Mouse (Mus musculus): Measurements from ENCODE around the gene Robo1.

Gene Robo1

DNA sequence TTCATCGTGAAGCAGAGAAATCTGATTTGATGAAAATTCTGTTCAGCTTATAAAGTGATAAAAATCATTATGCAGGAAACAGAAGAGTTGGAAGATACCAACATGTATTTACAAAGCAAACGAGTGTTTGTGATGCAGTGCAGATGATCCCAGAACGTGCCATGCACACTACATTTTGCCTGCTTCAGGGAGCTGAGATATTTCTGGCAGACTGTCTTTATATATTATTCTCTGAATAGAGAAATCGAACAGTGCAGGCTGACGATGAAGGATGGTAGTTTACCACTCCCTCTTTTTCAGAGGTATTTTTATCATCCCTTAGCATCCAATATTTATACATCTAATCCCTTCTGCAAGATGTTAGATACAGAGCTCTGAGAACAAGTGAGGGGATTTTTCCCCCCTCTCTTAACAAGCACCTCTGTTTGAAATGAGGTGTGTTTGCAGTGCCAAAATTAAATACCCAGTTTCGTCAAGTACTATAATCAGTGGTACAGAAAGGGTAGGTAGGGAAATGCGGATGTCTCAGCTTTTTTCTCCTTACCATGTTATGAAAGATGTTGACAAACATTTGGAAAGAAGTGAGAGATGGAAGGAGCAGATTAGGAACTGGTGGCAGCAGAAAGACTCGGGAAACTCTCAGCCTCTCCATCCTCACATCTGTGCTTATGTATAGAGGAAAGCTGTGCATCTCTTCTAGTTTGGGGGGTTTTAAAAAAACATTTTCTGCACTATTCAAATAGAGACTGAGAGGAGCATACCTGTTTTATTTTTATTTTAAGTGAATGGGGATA, at the start of gene Robo1:
Robo1 (plus strand) TSS at position 770 of the 794 bp plus-strand sequence.
- no peak for DNase-seq (ENCODE audit: low spot score)

DNA sequence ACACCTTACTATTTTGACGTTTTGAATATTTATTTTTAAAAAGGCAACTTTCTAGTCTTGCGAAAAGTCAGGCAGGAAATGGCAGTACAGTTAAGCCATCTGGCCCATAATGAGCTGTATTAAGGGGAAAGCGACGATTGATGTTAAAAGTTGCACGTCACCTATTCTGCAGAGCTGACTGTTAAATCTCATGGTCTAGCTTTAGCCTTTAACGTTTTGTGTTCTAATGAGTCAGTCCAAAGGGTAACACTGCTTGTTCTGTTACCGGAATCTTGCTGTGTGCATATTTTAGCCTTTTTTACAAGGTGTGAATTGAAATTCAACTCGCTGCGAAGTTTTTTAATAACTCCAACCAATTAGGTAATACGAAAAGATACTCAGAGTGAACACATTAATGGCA, 40.3 kb upstream of the Robo1 start:
- DNase-seq (ENCODE audit: low spot score): no peak

DNA sequence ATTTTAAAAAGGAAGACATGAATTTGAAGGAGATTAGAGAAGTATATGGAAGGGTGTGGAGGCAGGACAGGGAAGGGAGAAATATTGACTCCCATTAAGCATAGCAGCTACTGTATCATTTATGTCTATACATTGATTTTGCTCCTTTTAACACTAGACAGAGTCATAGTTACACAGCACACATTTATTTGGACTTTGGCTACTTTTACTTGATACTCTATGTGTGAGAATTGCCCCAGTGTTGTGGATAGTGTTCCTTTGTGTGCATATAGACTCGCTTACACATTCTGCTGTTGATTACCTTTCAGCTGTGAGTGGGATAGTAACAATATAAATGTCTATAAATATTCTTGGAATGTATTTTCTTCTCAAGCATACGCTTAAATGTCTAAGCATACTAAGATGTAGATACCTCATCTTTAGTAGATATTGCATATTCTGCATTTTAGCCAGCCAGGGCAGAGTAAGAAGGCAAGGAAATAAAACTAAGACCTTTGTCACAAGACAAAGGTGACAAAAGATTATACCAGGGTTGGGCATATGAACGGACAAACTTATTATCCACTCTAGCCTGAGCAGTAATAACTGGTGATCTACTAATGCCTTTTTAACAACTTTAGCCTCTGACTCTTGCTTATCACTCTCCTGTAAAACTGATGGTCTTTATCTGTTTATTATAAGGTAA, 31.6 kb upstream of the Robo1 start:
- no peak for DNase-seq (ENCODE audit: low spot score)

DNA sequence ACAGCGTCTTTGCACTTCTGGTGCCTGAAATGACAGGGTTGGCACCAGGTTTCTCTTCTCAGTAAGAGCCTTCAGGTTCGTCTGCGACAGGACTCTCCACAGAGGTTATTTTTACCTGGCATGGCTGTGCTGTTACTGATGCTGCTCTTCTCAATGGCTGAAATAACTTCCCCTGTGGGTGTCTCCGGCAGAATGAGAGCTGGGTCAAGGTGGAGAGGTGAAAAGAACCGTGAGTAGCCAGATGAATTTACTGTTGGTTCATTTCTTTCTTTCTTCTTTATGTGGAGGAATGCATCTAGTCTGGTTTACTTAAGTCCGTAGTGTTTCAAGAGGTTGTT, 194 bp downstream of the Robo1 start:
- no peak for DNase-seq (ENCODE audit: low spot score)

DNA sequence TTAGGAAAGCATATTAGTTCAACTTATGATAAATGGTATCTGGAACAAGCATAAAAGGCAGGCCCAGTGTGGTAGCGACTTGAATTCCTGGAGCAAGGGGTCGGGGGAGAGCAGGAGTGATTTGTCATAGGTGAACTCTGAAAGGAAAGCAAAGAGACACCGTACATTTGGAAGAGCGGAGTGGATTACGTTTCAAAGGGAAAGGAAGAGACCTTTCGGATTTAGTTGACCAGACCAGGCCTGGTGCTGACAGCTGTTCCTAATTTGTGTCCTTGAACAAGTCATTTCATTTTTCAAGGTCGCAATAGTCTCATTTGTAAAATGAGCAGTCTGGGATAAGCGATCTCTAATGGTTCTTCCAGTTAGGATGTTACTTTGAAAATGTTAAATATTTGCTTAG, 19.2 kb downstream of the Robo1 start:
- no peak for DNase-seq (ENCODE audit: low spot score)

DNA sequence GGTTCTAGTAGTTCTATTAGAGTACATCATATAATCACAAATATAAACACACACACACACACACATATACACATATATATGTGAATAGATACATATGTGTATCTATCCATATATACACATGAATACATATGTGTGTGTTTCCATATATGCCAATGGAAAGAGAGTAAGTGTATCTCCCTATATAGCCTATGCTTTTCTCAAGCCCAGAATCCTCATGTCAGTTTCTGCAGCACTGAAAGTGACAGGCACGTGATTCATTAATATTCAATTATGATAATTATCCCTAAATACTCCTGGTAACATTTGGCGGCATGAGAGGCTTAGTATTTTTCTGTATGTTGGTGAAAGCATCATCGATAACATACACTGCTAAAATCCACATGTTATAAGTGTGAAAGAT, 20.5 kb downstream of the Robo1 start:
- DNase-seq (ENCODE audit: low spot score): no peak

DNA sequence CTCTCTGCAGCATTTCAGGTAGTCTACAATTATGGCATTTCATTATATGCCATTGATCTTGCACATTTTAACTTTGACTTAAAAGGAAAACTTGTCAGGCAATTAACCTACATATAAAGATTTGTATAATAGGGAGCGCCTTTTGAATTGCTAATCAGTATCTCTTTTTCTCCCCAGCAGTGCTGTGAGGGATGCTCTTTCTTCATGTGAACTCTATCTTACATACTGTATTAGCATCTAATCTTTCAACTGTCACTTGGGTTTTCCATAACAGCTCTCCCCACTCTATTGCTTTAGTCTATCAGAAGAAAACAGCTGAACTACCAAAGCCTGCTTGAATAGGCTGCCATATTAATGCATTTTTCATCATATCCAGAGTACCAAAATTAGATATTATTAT, 29.7 kb downstream of the Robo1 start:
- no peak for DNase-seq (ENCODE audit: low spot score)

DNA sequence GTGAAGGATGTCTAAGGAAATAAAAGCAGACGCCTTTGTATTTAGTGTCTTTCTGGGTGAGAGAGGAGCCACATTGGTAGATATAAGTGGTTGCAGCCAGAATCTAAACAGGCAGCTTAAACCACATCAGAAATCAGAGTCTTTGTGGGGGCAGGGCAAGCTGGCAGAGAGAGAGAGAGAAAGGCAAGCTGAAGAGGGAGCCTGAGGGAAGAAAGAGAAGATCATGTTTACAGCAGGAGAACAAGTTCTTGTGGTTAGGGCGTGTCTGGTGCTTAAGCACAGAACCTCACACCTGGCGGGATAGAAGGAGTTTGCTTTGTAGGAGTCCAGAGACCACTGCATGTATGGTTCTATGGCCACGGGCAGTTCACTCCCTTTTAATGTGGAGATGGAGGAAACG, 42.3 kb downstream of the Robo1 start:
- no peak for DNase-seq (ENCODE audit: low spot score)

DNA sequence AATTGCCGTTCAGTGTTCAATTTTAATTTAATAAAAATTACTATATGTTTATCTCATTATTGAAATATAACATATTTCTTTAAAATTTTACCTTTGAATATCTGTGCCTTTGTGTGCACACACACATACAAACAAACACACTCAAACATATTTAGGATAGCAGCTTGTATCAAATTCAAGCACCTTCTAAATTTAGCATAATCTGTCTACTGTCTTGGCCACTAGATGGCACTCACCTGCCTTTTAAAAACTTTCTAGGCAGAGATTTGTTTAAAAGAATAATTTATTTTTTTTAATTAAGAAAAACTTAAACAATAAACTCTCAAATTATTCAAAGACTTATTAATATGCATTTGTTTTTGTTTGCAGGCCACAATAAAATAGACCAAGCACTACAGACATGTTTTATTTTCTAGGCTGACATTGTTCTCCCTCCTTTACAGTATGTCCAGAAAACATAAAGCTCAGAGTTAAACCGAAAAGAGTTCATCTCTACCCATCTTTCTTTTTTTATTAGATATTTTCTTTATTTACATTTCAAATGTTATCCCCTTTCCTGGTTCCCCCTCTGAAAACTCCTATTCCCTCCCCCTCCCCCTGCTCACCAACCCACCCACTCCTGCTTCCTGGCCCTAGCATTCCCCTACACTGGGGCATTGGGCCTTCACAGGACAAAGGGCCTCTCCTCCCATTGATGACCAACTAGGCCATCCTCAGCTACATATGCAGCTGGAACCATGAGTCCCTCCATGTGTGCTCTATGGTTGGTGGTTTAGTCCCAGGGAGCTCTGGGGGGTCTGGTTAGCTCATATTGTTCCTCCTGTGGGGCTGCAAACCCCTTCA, 48.6 kb downstream of the Robo1 start:
- DNase-seq (ENCODE audit: low spot score): peak; percentile 21

DNA sequence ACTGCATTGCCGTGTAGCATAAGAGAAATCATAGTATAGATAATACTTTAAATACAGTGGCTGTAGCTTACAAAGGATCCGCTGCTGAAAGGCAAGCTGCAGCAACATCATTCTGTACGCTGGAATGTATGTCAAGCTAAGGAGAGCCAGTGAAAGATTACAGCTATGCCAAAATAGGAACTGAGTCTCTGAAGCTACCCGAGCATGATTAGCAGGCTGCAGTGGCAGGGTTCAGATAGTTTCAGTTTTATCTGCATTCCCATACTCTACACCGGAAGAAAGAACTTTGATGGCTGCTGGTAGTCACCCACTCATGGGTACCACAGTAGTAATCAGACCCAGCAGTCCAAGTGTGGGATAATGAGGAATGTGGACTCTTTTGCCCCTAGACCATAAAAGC, 68.8 kb downstream of the Robo1 start:
- DNase-seq (ENCODE audit: low spot score): no peak

DNA sequence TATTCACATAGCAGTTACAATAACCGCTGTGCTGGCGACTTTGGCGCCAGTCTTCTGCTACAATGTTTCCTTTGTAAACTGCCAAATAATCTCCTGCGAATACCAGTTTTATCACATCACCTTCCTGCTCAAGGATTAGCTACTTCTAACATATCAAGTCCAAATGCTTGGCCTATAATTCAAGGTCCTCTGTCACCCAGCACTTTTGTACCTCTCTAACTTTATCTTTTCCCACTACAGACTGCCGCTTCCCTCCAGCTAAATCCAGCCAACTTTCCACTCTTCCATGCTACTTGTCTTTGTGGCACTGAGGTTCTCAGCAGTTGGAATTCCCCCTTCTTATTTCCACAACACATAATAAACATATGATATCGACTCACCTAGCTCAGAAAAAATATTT, 73.7 kb downstream of the Robo1 start:
- DNase-seq (ENCODE audit: low spot score): no peak

DNA sequence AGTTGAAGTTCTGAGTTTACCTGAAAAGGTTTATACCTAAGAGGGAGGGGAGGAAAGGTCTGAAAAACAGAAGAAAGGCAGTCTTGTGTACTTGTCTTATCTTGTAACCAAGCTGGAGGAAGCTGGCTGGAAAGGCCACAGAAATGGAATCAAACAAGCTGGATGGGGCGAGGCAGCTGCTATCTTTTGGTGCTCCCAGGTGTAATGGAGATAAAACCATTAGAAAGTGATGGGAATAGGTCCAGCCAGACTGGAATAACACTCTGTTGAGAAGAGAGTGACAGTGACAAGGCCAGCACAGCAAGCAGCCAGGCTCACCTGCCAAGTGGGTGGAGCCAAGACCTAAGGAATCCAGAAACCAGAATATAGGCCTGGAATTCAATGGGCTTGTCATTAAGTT, 75.5 kb downstream of the Robo1 start:
- DNase-seq (ENCODE audit: low spot score): no peak

DNA sequence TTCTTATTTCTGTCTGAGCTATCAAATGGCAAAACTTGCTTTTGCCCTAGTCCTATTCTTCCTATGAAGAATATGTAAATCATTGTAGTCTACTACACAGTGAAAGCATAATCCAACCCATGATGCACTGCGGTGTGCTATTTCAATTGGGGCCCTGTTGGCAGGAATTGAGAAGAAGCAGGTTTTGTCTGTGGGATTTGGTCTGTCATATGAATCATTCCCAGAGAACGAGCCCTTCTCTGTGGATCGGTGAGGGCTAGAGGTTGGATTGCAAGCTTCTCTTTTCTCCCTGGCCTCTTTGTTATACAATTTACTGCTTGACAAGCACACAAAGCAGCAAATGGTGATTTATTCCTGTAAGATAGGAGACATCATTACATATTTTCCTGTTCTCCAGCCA, 85.4 kb downstream of the Robo1 start:
- DNase-seq (ENCODE audit: low spot score): no peak

DNA sequence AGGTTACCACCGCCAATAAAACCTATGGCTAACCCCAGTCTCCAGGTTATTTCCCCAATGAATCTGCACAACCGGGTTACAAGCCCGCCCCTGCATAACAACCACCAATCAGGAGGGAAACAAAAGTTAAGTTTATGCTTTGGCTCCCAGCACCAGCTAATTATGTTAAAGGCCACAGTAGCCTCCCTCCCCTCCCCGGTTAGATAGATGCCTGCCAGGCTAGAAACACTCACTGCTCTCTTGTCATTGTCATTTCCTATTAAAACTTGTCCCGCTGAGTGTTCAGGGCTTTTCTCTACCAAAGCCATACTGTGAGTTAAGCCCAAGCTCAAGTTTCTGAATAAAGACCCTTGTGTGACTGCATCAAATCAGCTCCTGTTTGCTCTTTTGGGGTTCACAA, 90.7 kb downstream of the Robo1 start:
- DNase-seq (ENCODE audit: low spot score): no peak

DNA sequence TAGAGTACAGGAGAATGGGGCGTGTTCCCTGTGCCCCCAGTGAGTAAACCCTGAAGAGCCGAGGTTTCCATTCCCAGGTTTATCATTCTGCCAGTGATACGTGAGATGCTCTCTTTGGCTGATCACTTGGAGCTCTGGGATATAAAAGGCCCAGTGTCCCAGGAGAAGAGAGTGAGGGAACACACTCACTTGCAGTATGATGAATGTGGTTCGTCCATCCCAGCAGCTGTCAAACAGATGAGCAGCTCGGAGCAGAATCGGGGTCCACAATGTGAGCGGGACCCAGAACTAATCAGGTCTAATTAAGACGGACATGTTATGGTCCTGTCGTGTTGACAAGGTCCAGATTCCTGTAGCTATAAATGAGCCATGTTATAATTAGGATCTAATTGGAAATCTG, 94.3 kb downstream of the Robo1 start:
- no peak for DNase-seq (ENCODE audit: low spot score)

DNA sequence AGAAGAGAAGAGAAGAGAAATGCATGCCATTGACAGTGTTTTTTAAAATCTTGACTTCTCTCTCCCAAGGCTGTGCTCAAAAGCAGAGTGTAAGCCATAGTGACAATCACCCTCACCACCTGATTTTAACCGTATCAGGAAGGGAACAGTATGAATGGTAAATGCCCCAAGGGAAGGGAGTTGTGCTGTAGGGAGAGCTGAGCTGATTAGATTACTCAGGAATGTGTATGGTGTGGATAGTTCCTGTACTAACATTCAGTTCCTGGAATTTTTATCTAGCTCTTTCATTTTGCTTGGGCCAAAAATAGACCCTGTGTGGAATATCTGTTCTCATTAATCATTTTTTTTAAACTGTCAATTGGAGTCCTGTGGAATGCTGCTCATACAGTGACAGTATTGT, 101.7 kb downstream of the Robo1 start:
- DNase-seq (ENCODE audit: low spot score): no peak

DNA sequence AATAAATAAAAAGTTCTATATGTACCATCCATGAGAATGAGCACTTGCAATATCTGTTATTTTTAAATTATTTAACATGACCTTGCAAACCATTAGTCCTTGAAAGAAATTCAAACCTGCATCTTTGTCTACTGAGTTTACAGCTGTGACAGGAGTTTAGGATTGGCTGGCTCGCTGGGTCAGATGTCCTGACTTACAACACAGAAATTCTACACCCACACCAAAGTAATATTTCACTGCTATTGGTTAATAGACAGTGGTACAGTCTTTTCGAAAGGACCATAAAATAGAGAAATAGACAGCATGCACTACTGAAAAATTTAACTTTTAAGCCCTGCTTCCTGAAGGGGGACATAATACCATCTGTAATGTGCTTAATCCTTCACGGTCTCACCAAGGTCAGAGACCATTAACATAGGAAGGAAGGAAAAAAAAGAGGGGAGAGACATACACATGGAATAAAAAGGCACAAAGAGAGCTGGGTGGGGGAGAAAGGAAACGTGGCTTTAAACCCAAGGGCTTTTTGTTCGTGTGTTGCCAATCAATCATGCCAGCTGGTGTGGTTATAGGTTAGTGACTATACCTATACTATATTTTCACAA, 103.7 kb downstream of the Robo1 start:
- DNase-seq (ENCODE audit: low spot score): no peak

DNA sequence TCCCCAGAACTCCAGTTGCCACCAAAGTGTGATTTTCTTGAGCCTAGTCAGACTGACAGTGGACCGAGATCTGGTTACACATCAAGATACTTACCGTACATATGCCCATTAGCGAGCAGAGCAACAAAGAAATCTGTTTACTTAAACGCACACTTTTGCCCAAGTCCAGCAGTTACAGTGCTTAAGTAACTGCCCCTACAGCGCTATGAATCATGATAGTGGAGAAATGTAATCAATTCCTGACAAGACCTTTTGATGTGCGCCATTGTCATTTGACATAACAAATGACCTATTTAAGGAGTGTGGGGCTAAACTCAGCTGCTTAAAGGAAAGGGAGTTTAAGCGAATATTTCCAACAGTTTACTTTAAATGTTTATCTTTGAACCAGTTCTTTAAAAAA, 104.8 kb downstream of the Robo1 start:
- DNase-seq (ENCODE audit: low spot score): no peak

DNA sequence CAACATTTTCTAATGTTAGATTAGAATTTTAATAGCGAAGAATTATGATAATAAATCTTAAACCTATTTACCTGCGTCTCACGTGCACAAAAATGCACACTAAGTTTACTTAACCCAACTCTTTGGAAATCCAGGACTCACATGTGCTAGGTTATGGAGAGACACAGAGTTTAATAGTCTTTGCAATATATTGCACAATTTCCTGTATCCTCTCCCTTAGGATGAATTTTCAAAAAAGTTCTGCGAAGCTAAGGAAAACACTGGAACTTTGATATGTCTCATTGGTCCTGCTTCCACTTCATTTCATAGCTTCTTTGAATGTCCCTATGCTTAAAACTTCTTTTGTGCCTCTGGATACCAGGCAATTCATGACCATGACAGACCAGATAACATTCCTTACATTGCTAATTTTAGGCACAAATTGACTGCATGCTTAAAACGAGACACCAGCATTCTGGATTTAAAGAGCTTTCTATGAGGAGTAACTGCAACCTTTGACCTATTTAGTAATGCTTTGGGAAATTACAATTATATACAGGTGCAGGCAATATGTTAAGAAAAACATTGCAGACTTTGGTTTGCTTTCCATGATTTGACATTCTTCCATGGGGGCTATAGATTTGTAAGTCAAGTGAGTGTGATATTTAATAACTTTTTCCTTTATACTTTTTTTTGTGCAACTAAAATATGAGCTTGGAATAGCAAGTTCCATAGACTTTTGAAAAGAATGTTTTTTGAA, 111.4 kb downstream of the Robo1 start:
- no peak for DNase-seq (ENCODE audit: low spot score)

DNA sequence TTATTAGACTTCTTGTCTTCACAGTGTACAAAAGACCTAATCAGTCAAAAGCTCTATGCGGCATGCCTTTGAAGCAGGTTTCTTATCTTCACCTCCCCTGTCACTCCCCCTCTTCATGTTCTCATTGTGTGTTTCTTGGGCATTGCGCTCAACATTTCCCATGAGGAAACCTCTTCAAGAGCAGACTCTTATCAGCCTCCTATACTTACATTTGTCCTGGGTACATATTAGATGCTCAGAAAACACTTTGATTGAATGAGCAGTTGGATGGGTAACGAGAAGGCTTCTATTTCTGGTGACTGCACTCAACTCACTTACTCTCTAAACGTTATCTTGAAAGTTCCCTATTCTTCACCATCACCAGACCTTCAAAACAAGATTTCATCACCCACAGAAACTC, 114.3 kb downstream of the Robo1 start:
- DNase-seq (ENCODE audit: low spot score): peak; percentile 17

DNA sequence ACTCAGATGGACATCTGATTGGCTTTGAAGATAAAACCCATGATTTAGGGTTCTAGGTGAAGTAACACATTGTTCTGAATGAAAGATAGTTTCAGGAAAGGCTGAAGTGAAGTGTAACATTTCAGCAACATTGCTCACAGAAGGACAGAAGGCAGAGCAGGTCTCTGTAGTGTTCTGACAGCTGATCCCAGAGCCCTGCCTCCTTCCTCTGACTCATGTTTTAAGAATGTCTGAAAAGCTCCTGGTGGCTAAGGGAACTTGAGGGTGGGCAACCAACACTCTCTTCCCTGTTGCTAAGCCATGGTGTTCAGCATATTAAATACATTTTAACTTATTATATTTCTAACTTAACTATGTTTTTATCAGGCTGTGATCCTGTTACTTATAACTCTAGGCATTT, 126.3 kb downstream of the Robo1 start:
- DNase-seq (ENCODE audit: low spot score): no peak
